Mouse (Mus musculus) C2C12 (cell line): Measurements from ENCODE around the gene Flt3. TPM values are rescaled to one million over a fixed set of nuclear protein-coding genes. Genes with fewer than 3 reads are reported as not detected.
A peak's percentile ranks its signal among the peaks of the same experiment; 100 is the strongest.

Experiments
- H3K27me3 ChIP-seq: one replicate; pipeline ENCODE4 v1.6.1; 2011; ENCODE audit not compliant: control insufficient read depth, insufficient read depth, insufficient read length
- H3K36me3 ChIP-seq: one replicate; pipeline ENCODE4 v1.6.1; 2011; ENCODE audit not compliant: control insufficient read depth, insufficient read depth
- H3K4me3 ChIP-seq: one replicate; pipeline ENCODE4 v1.5.1; 2011; ENCODE audit warnings: mild to moderate bottlenecking, control low read depth; ENCODE audit not compliant: poor library complexity, insufficient read depth, severe bottlenecking
- H3K79me2 ChIP-seq: one replicate; pipeline ENCODE4 v1.6.1; 2011; ENCODE audit not compliant: control insufficient read depth, insufficient read depth
- H3K79me3 ChIP-seq: one replicate; pipeline ENCODE4 v1.6.1; 2011; ENCODE audit warnings: low read depth, control low read depth
- H3ac ChIP-seq: one replicate; pipeline ENCODE3; 2011; ENCODE audit warnings: low read depth; ENCODE audit not compliant: control insufficient read depth, insufficient read length
- CEBPB ChIP-seq: IDR thresholded peaks from one replicate; pipeline ENCODE4 v1.6.1; 2011; ENCODE audit warnings: low read depth, mild to moderate bottlenecking, control low read depth, moderate library complexity
- CTCF ChIP-seq: IDR thresholded peaks from one replicate; pipeline ENCODE4 v1.5.1; 2011; ENCODE audit not compliant: control insufficient read depth, insufficient read depth, insufficient read length
- FOSL1 ChIP-seq: IDR thresholded peaks from one replicate; pipeline ENCODE4 v1.8.0; 2011; ENCODE audit warnings: mild to moderate bottlenecking, low read length; ENCODE audit not compliant: poor library complexity, insufficient read depth, severe bottlenecking
- MAX ChIP-seq: IDR thresholded peaks from one replicate; pipeline ENCODE4 v1.6.1; 2011; ENCODE audit warnings: mild to moderate bottlenecking, control low read depth
- MYOD1 ChIP-seq: IDR thresholded peaks from one replicate; pipeline ENCODE4 v1.6.1; 2011; ENCODE audit warnings: low read depth; ENCODE audit not compliant: control insufficient read depth, insufficient read length
- MYOG ChIP-seq: IDR thresholded peaks from one replicate; pipeline ENCODE4 v1.6.1; 2011; ENCODE audit not compliant: control insufficient read depth, insufficient read length; ENCODE audit errors: extremely low read depth
- USF1 ChIP-seq: IDR thresholded peaks from one replicate; pipeline ENCODE4 v1.6.1; 2011; ENCODE audit warnings: low read depth, mild to moderate bottlenecking, control low read depth, moderate library complexity
- polyA plus RNA-seq: library from polyadenylated mRNA; unstranded; fragments of >200 nt; fragmentation: generic; extraction: Trizol; gene quantifications from one replicate; pipeline ENCODE4 v1.2.1, GENCODE M21; 2012; ENCODE audit warnings: missing spikeins

Flt3 gene
- polyA plus RNA-seq, 1 experiment, result 0.01 TPM

DNA sequence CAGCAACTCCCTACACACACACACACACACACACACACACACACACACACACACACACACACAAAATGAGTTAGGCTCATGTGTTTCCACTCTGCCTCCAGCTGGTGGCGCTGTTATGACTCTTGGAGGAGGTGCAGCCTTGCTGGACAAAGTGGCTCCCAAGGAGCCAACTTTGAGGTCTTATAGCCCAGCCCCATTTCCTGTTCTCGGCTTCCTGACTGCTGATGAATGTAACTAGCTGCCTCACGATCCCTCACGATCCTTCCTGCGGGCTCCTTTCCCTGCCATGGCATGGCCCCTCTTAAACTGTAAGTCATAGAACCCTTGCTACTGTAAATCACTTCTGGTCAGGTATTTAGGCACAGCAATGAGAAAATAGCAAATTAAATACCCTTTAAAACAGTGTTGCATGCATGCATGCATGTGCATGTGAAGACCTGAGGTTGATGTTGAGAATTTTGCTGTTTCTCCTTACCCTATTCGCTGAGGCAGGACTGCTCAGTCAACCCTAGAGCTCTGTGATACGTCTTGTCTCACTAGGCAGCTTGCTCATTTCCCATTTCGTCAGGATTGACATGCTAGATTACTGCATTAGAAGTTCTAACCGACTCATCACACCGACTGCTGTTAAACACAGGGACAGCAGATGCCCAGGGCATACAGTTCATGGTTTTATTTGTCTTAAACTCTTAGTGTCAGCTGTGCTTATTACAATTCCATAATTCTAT, 18.3 kb upstream of the Flt3 start:
- Histone ChIP-seq H3K27me3 (no peaks in the 10 kb centered on the region), H3ac (no peak overlapping the region), H3K79me2 (no peaks in the 10 kb centered on the region), H3K4me3 (no peak overlapping the region), H3K36me3 (no peaks in the 10 kb centered on the region), H3K79me3 (no peaks in the 10 kb centered on the region)
- TF ChIP-seq CTCF (peak; percentile 11), MAX (no peak)

- no peak overlapping the region for H3ac ChIP-seq
These were observed 17.7 kb upstream of the Flt3 start for GRCm38 (mm10) chr5:147417986-147418385.

DNA sequence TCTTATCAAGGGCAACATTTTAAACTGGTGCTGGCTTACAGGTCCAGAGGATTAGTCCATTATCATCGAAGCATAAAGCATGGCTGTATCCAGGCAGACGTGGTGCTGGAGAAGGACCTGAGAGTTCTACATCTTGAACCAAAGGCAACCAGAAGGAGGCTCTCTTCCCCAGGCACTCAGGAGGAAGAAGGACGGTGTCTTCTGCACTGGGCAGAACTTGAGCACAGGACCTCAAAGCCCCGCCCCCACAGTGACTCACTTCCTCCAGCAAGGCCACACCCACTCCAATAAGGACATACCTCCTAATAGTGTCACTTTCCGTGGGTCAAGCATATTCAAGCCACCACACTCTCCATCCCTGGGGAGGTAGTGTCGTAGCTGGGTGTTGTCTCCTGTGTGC, 10.3 kb upstream of the Flt3 start:
- no peak overlapping the region for H3ac ChIP-seq
- no peaks in the 10 kb centered on the region for H3K27me3 ChIP-seq
- H3K79me3 ChIP-seq, result peaks cover 1% of the 10 kb centered on the region
- no peaks in the 10 kb centered on the region for H3K36me3 ChIP-seq
- H3K4me3 ChIP-seq, result no peak overlapping the region
- H3K79me2 ChIP-seq, result no peaks in the 10 kb centered on the region
- TF ChIP-seq USF1 (no peak), CEBPB (no peak), FOSL1 (no peak)

More at GRCm38 (mm10) chr5:147417986-147418385, 17.7 kb upstream of the Flt3 start:
- no peak for TF ChIP-seq FOSL1
- no peak for TF ChIP-seq MYOG
- TF ChIP-seq MYOD1, result no peak
- TF ChIP-seq CEBPB, result no peak
- H3K4me3 ChIP-seq, result no peak overlapping the region
- no peaks in the 10 kb centered on the region for H3K79me3 ChIP-seq
- H3K79me2 ChIP-seq, result no peaks in the 10 kb centered on the region
- no peaks in the 10 kb centered on the region for H3K36me3 ChIP-seq
- no peaks in the 10 kb centered on the region for H3K27me3 ChIP-seq

DNA sequence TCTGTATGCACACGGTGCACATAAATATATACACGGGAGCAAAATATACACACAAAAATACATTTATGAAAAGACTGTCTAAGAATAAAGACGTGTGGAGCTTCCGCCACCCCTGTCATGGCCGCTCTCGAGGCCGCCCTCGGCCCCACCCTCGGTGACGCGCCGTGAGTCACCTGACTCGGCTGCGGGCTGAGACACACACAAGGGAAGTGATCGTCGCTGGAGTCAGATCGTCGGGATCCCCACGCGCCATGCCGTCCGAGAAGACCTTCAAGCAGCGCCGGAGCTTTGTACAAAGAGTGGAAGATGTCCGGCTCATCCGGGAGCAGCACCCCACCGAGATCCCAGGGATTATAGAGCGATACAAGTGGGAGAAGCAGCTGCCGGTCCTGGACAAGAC, 8.4 kb upstream of the Flt3 start:
- no peaks in the 10 kb centered on the region for H3K36me3 ChIP-seq
- no peak overlapping the region for H3K4me3 ChIP-seq

GRCm38 (mm10) chr5:147406135-147406534, 5.8 kb upstream of the Flt3 start:
- Histone ChIP-seq H3K27me3 (peaks cover 2% of the 10 kb centered on the region), H3K36me3 (no peaks in the 10 kb centered on the region), H3ac (no peak overlapping the region), H3K79me2 (no peaks in the 10 kb centered on the region), H3K79me3 (no peaks in the 10 kb centered on the region), H3K4me3 (no peak overlapping the region)
- TF ChIP-seq MYOG (no peak), MYOD1 (no peak), MAX (no peak), FOSL1 (no peak), CEBPB (no peak)

More for the DNA sequence above, 8.4 kb upstream of the Flt3 start:
- Histone ChIP-seq H3ac (no peak overlapping the region), H3K27me3 (no peaks in the 10 kb centered on the region), H3K79me3 (peaks cover 1% of the 10 kb centered on the region), H3K79me2 (no peaks in the 10 kb centered on the region)
- TF ChIP-seq MYOD1 (no peak), FOSL1 (no peak), MAX (no peak), MYOG (no peak), USF1 (no peak), CTCF (no peak), CEBPB (no peak)

GRCm38 (mm10) chr5:147402505-147402904, 2.2 kb upstream of the Flt3 start:
- Histone ChIP-seq H3K4me3 (no peak overlapping the region), H3K79me3 (no peaks in the 10 kb centered on the region), H3K79me2 (no peaks in the 10 kb centered on the region), H3K27me3 (peaks cover 21% of the 10 kb centered on the region), H3K36me3 (no peaks in the 10 kb centered on the region), H3ac (no peak overlapping the region)
- no peak for TF ChIP-seq MAX
- no peak for TF ChIP-seq USF1
- no peak for TF ChIP-seq CEBPB
- TF ChIP-seq FOSL1, result no peak
